Mouse (Mus musculus): ENCODE results near the gene Ttll10. TPM values are rescaled to one million over a fixed set of nuclear protein-coding genes. Genes with fewer than 3 reads are reported as not detected.

The Ttll10 gene
- polyA plus RNA-seq, 1 experiment from 2014 or later: 0.36 TPM

DNA sequence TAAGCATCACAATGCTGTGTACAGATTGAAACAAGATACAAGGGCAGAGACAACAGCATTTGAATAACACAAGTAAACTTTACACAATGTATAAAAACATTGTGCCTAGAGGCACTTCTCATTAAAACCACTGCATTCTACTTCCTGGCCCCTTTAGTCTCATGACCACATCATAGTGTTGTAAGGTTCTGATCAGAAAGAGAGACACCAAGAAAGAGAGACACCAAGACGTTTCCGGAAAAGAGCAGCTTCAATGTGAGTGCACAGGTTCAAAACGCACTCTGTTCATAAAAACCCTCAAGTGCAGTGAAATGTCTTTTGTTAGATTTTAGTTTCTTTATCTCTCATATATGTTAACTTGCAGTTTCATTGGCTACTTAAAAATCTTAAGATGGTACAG, 55.1 kb downstream of the Ttll10 start:
- Histone ChIP-seq H3K9me3 (replicated peaks; ENCODE audit: control insufficient read depth, low read length) (no peaks in the 10 kb centered on the region), H3K4me3 (ENCODE audit: low read depth, low read length) (no peak overlapping the region), H3K4me1 (ENCODE audit: control insufficient read depth, insufficient read depth, low read length) (no peaks in the 10 kb centered on the region), H3K27me3 (ENCODE audit: control insufficient read depth, insufficient read depth, low read length) (no peaks in the 10 kb centered on the region), H3K9ac (ENCODE audit: low read depth, low read length) (no peak overlapping the region), H3K36me3 (ENCODE audit: control insufficient read depth, insufficient read depth, low read length) (peaks cover 43% of the 10 kb centered on the region), H3K4me2 (no peak overlapping the region), H3K27ac (ENCODE audit: low read depth, low read length) (no peak overlapping the region)
- no peak for ATAC-seq (replicated peaks; ENCODE audit: insufficient number of reproducible peaks, low FRiP score, low TSS enrichment)
- WGBS (ENCODE audit: insufficient replicate concordance): 88% methylated on average over 3 of the region's 3 CpGs

- Histone ChIP-seq H3K4me3 (ENCODE audit: low read depth, low read length) (peak overlapping the region; percentile 95), H3K4me2 (peak overlapping the region; percentile 73), H3K9me3 (replicated peaks; ENCODE audit: control insufficient read depth, low read length) (no peaks in the 10 kb centered on the region), H3K27ac (ENCODE audit: low read depth, low read length) (peak overlapping the region; percentile 94), H3K27me3 (ENCODE audit: control insufficient read depth, insufficient read depth, low read length) (no peaks in the 10 kb centered on the region), H3K4me1 (ENCODE audit: control insufficient read depth, insufficient read depth, low read length) (peaks cover 18% of the 10 kb centered on the region), H3K9ac (ENCODE audit: low read depth, low read length) (peak overlapping the region; percentile 94), H3K36me3 (ENCODE audit: control insufficient read depth, insufficient read depth, low read length) (no peaks in the 10 kb centered on the region)
- WGBS (ENCODE audit: insufficient replicate concordance): 3% methylated on average over 15 of the region's 15 CpGs
- ATAC-seq (replicated peaks; ENCODE audit: insufficient number of reproducible peaks, low FRiP score, low TSS enrichment): no peak
Measured at GRCm38 (mm10) chr4:155993606-155994005, 65.6 kb downstream of the Ttll10 start.

DNA sequence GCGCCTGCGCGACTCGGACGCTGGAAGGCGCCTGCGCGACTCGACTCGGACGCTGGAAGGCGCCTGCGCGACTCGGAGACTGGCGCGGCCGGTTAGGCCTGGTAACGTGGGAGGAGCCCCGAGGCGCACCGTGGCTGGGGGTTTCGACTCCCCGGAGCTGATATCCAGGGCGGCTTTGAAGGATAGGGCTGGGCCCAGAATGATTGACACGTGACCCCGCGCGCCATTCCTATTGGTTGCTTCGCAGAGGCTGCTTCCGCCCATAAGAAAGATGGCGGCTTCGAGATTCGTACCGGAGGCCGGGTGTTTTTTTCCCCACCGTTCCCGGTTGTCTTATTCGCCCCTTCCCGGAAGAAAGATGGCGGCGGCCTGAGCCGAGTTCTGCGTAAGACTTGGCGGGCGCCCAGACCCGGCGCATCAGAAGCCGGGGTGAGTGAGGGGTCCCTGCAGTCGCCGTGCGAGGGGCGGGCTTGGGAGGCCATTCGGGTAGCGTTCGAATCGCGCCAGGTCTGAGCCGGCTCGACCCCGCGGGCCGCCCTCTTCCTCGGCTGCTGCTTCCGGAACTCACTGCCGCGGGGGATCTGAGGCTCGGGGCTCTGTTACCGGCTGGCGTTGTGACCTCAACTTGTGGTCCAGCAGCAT, 66.2 kb downstream of the Ttll10 start:
- peak overlapping the region; percentile 94 for H3K27ac ChIP-seq (ENCODE audit: low read depth, low read length)
- H3K27me3 ChIP-seq (ENCODE audit: control insufficient read depth, insufficient read depth, low read length): no peaks in the 10 kb centered on the region
- peak overlapping the region; percentile 94 for H3K9ac ChIP-seq (ENCODE audit: low read depth, low read length)
- H3K4me3 ChIP-seq (ENCODE audit: low read depth, low read length): peak overlapping the region; percentile 95
- H3K4me2 ChIP-seq: peak overlapping the region; percentile 73
- H3K9me3 ChIP-seq (replicated peaks; ENCODE audit: control insufficient read depth, low read length): no peaks in the 10 kb centered on the region
- peaks cover 18% of the 10 kb centered on the region for H3K4me1 ChIP-seq (ENCODE audit: control insufficient read depth, insufficient read depth, low read length)
- H3K36me3 ChIP-seq (ENCODE audit: control insufficient read depth, insufficient read depth, low read length): no peaks in the 10 kb centered on the region
- peak; percentile 88 for ATAC-seq (replicated peaks; ENCODE audit: insufficient number of reproducible peaks, low FRiP score, low TSS enrichment)
- under 1% methylated on average over 69 of the region's 70 CpGs for WGBS (ENCODE audit: insufficient replicate concordance)

DNA sequence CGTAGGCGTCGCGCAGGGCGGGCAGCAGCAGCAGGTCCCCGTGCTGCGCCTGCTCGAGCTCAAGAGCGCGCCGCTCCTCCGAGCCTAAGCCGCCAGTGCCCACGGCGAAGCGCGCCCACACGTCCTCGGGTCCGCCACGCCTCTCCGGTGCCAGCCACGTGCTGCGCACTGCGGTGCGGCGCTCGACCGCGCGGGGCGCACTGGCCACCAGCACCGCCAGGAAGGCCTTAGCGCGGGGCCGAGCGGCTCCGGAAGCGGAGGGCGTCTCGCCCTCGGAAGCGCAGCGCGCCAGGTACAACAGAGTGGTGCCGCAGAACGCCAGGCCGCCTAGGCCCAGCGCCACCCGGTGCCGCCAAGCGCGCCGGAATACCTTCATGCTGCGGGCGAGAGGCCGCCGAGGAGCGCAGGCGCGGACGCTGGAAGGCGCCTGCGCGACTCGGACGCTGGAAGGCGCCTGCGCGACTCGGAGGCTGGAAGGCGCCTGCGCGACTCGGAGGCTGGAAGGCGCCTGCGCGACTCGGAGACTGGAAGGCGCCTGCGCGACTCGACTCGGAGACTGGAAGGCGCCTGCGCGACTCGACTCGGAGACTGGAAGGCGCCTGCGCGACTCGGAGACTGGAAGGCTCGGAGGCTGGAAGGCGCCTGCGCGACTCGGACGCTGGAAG, 66.8 kb downstream of the Ttll10 start, which contains the start of the genes B3galt6 and Sdf4:
TSS of gene B3galt6 (minus strand) at position 409 of the 665 bp plus-strand sequence.
TSS of gene Sdf4 (plus strand) at position 632 of the 665 bp plus-strand sequence.
- H3K27me3 ChIP-seq (ENCODE audit: control insufficient read depth, insufficient read depth, low read length): no peaks in the 10 kb centered on the region
- ATAC-seq (replicated peaks; ENCODE audit: insufficient number of reproducible peaks, low FRiP score, low TSS enrichment): peak; percentile 84
- H3K4me2 ChIP-seq: peak within 1 kb of the TSS; percentile 98
- H3K4me1 ChIP-seq (ENCODE audit: control insufficient read depth, insufficient read depth, low read length): peaks cover 18% of the 10 kb centered on the region
- WGBS (ENCODE audit: insufficient replicate concordance): under 1% methylated on average over 97 of the region's 99 CpGs
- H3K36me3 ChIP-seq (ENCODE audit: control insufficient read depth, insufficient read depth, low read length): no peaks in the 10 kb centered on the region
- no peaks in the 10 kb centered on the region for H3K9me3 ChIP-seq (replicated peaks; ENCODE audit: control insufficient read depth, low read length)
- peak within 1 kb of the TSS; percentile 96 for H3K27ac ChIP-seq (ENCODE audit: low read depth, low read length)
- peak within 1 kb of the TSS; percentile 94 for H3K9ac ChIP-seq (ENCODE audit: low read depth, low read length)
- peak within 1 kb of the TSS; percentile 95 for H3K4me3 ChIP-seq (ENCODE audit: low read depth, low read length)

- Histone ChIP-seq H3K27ac (ENCODE audit: low read depth, low read length) (peak overlapping the region; percentile 96), H3K27me3 (ENCODE audit: control insufficient read depth, insufficient read depth, low read length) (no peaks in the 10 kb centered on the region), H3K9me3 (replicated peaks; ENCODE audit: control insufficient read depth, low read length) (no peaks in the 10 kb centered on the region), H3K36me3 (ENCODE audit: control insufficient read depth, insufficient read depth, low read length) (no peaks in the 10 kb centered on the region), H3K4me2 (peak overlapping the region; percentile 98), H3K4me3 (ENCODE audit: low read depth, low read length) (peak overlapping the region; percentile 95), H3K4me1 (ENCODE audit: control insufficient read depth, insufficient read depth, low read length) (peaks cover 18% of the 10 kb centered on the region), H3K9ac (ENCODE audit: low read depth, low read length) (peak overlapping the region; percentile 86)
- ATAC-seq (replicated peaks; ENCODE audit: insufficient number of reproducible peaks, low FRiP score, low TSS enrichment): peak; percentile 7; the same call in 1 of the 2 replicates
- WGBS (ENCODE audit: insufficient replicate concordance): 21% methylated on average over 37 of the region's 37 CpGs
Measured at GRCm38 (mm10) chr4:155991908-155992230, 67.3 kb downstream of the Ttll10 start.

- H3K27me3 ChIP-seq (ENCODE audit: control insufficient read depth, insufficient read depth, low read length): no peaks in the 10 kb centered on the region
Measured at GRCm38 (mm10) chr4:155991211-155991907, 67.9 kb downstream of the Ttll10 start.

More at GRCm38 (mm10) chr4:155991211-155991907, 67.9 kb downstream of the Ttll10 start:
- Histone ChIP-seq H3K4me2 (peak overlapping the region; percentile 98), H3K9ac (ENCODE audit: low read depth, low read length) (peak overlapping the region; percentile 86), H3K9me3 (replicated peaks; ENCODE audit: control insufficient read depth, low read length) (no peaks in the 10 kb centered on the region), H3K4me1 (ENCODE audit: control insufficient read depth, insufficient read depth, low read length) (peaks cover 18% of the 10 kb centered on the region), H3K36me3 (ENCODE audit: control insufficient read depth, insufficient read depth, low read length) (no peaks in the 10 kb centered on the region), H3K27ac (ENCODE audit: low read depth, low read length) (no peak overlapping the region), H3K4me3 (ENCODE audit: low read depth, low read length) (peak overlapping the region; percentile 95)
- no peak for ATAC-seq (replicated peaks; ENCODE audit: insufficient number of reproducible peaks, low FRiP score, low TSS enrichment)
- 82% methylated on average over 22 of the region's 22 CpGs for WGBS (ENCODE audit: insufficient replicate concordance)

MicroRNA genes within 50 kb of the gene (microRNA counts, 519-probe panel; counts per million panel counts)
- microRNA mmu-miR-200a (32.2 counts per million), microRNA mmu-miR-200b (3,619 counts per million, percentile 20 among the panel's probes with 10 or more counts), microRNA mmu-miR-429 (4,210 counts per million, percentile 32 among the panel's probes with 10 or more counts)

Small RNA genes lying within 50 kb of the gene (microRNA-seq; reads per million reads assigned to microRNA genes)
- gene Mir200a (ENCODE audit: borderline number of aligned reads): 50.2 reads per million, percentile 58 among the genes with 10 or more reads in this experiment
- 267 reads per million, percentile 74 among the genes with 10 or more reads in this experiment for gene Mir200b (ENCODE audit: borderline number of aligned reads)
- gene Mir429 (ENCODE audit: borderline number of aligned reads): 835 reads per million, percentile 83 among the genes with 10 or more reads in this experiment

Other genes with a start within 250 kb of the Ttll10 start
- 126 and 129 TPM in 2 replicates for gene Ccnl2, start 246.9 kb downstream of the Ttll10 start, polyA plus RNA-seq (2014; fragmentation: Nextera tagmentation; extraction: Ambion mirVana)
- gene Aurkaip1, start 228.1 kb downstream of the Ttll10 start, polyA plus RNA-seq (2014; fragmentation: Nextera tagmentation; extraction: Ambion mirVana): 121 and 122 TPM in 2 replicates
- gene Mxra8, start 219.7 kb downstream of the Ttll10 start, polyA plus RNA-seq (2014; fragmentation: Nextera tagmentation; extraction: Ambion mirVana): 34.5 and 37.2 TPM in 2 replicates
- 5.8 and 6.8 TPM in 2 replicates for gene Dvl1, start 212.0 kb downstream of the Ttll10 start, polyA plus RNA-seq (2014; fragmentation: Nextera tagmentation; extraction: Ambion mirVana)
- 0.11 and 0.18 TPM in 2 replicates for gene Tas1r3, start 196.1 kb downstream of the Ttll10 start, polyA plus RNA-seq (2014; fragmentation: Nextera tagmentation; extraction: Ambion mirVana)
- gene Cptp, start 190.0 kb downstream of the Ttll10 start, polyA plus RNA-seq (2014; fragmentation: Nextera tagmentation; extraction: Ambion mirVana): 12.2 and 12.8 TPM in 2 replicates
- gene Ints11, start 189.9 kb downstream of the Ttll10 start, polyA plus RNA-seq (2014; fragmentation: Nextera tagmentation; extraction: Ambion mirVana): 40.7 and 45.6 TPM in 2 replicates
- gene Pusl1, start 167.6 kb downstream of the Ttll10 start, polyA plus RNA-seq (2014; fragmentation: Nextera tagmentation; extraction: Ambion mirVana): 30.6 and 32.9 TPM in 2 replicates
- gene Acap3, start 167.6 kb downstream of the Ttll10 start, polyA plus RNA-seq (2014; fragmentation: Nextera tagmentation; extraction: Ambion mirVana): 9.2 and 10.2 TPM in 2 replicates
- 89.5 and 91.6 TPM in 2 replicates for gene Ube2j2, start 115.6 kb downstream of the Ttll10 start, polyA plus RNA-seq (2014; fragmentation: Nextera tagmentation; extraction: Ambion mirVana)
- 24.6 and 26.9 TPM in 2 replicates for gene C1qtnf12, start 97.1 kb downstream of the Ttll10 start, polyA plus RNA-seq (2014; fragmentation: Nextera tagmentation; extraction: Ambion mirVana)
- gene B3galt6, start 66.8 kb downstream of the Ttll10 start, polyA plus RNA-seq (2014; fragmentation: Nextera tagmentation; extraction: Ambion mirVana): 10.1 and 11.6 TPM in 2 replicates
- gene Sdf4, start 66.5 kb downstream of the Ttll10 start, polyA plus RNA-seq (2014; fragmentation: Nextera tagmentation; extraction: Ambion mirVana): 138 and 147 TPM in 2 replicates
- 0.21 and 0.37 TPM in 2 replicates for gene Tnfrsf4, start 45.6 kb downstream of the Ttll10 start, polyA plus RNA-seq (2014; fragmentation: Nextera tagmentation; extraction: Ambion mirVana)
- gene Tnfrsf18, start 33.2 kb downstream of the Ttll10 start, polyA plus RNA-seq (2014; fragmentation: Nextera tagmentation; extraction: Ambion mirVana): 1.3 and 1.7 TPM in 2 replicates
- gene 9430015G10Rik, start 50.6 kb upstream of the Ttll10 start, polyA plus RNA-seq (2014; fragmentation: Nextera tagmentation; extraction: Ambion mirVana): 23.6 and 26.5 TPM in 2 replicates
- 0.10 TPM in 1 of 2 replicates, not detected in the other for gene Rnf223, start 71.1 kb upstream of the Ttll10 start, polyA plus RNA-seq (2014; fragmentation: Nextera tagmentation; extraction: Ambion mirVana)
- gene Agrn, start 138.1 kb upstream of the Ttll10 start, polyA plus RNA-seq (2014; fragmentation: Nextera tagmentation; extraction: Ambion mirVana): 36.7 and 44.8 TPM in 2 replicates
- gene Isg15, start 141.4 kb upstream of the Ttll10 start, polyA plus RNA-seq (2014; fragmentation: Nextera tagmentation; extraction: Ambion mirVana): 0.29 and 0.41 TPM in 2 replicates
- 0.70 and 1.0 TPM in 2 replicates for gene AW011738, start 143.9 kb upstream of the Ttll10 start, polyA plus RNA-seq (2014; fragmentation: Nextera tagmentation; extraction: Ambion mirVana)
- gene Perm1, start 156.5 kb upstream of the Ttll10 start, polyA plus RNA-seq (2014; fragmentation: Nextera tagmentation; extraction: Ambion mirVana): 0.58 and 0.72 TPM in 2 replicates
- gene Plekhn1, start 175.4 kb upstream of the Ttll10 start, polyA plus RNA-seq (2014; fragmentation: Nextera tagmentation; extraction: Ambion mirVana): 8.7 and 12.2 TPM in 2 replicates
- gene Noc2l, start 176.6 kb upstream of the Ttll10 start, polyA plus RNA-seq (2014; fragmentation: Nextera tagmentation; extraction: Ambion mirVana): 47.8 and 50.4 TPM in 2 replicates
- gene Samd11, start 196.2 kb upstream of the Ttll10 start, polyA plus RNA-seq (2014; fragmentation: Nextera tagmentation; extraction: Ambion mirVana): 4.3 TPM in 2 replicates